Mouse (Mus musculus) stomach, embryonic 15.5 days (tissue): ENCODE measurements around the gene Camk1g. TPM values are rescaled to one million over a fixed set of nuclear protein-coding genes. Genes with fewer than 3 reads are reported as not detected.
A peak's percentile ranks its signal among the peaks of the same experiment; 100 is the strongest.

Source experiments
- ATAC-seq: fragments of 200-750 bp; cut with Nextera tagmentation; 2 replicates; pipeline ENCODE4 v1.8.0; 2017; ENCODE audit warnings: low read depth, moderate number of reproducible peaks, moderate TSS enrichment; ENCODE audit not compliant: insufficient read depth, low FRiP score
- H3K27ac ChIP-seq: fragments of 300-500 bp; sonication (generic); 2 replicates; pipeline ENCODE4 v1.5.1; 2015; ENCODE audit warnings: mild to moderate bottlenecking, inconsistent platforms
- H3K27me3 ChIP-seq: fragments of 300-500 bp; sonication (generic); replicated peaks from 2 replicates; pipeline ENCODE4 v1.6.1; 2015; ENCODE audit warnings: inconsistent platforms
- H3K36me3 ChIP-seq: fragments of 300-500 bp; sonication (generic); 2 replicates; pipeline ENCODE4 v1.6.1; 2015; ENCODE audit warnings: inconsistent platforms
- H3K4me1 ChIP-seq: fragments of 300-500 bp; sonication (generic); 2 replicates; pipeline ENCODE4 v1.6.1; 2015; ENCODE audit warnings: inconsistent platforms
- H3K4me2 ChIP-seq: fragments of 300-500 bp; sonication (generic); 2 replicates; pipeline ENCODE4 v1.6.1; 2015; ENCODE audit warnings: mild to moderate bottlenecking, inconsistent platforms
- H3K4me3 ChIP-seq: fragments of 300-500 bp; sonication (generic); replicated peaks from 2 replicates; pipeline ENCODE4 v1.5.1; 2015; ENCODE audit warnings: inconsistent platforms
- H3K9ac ChIP-seq: fragments of 300-500 bp; sonication (generic); 2 replicates; pipeline ENCODE4 v1.6.1; 2015; ENCODE audit warnings: inconsistent platforms
- H3K9me3 ChIP-seq: fragments of 300-500 bp; sonication (generic); 2 replicates; pipeline ENCODE4 v1.6.1; 2016; ENCODE audit warnings: inconsistent platforms
- WGBS: fragments of 180-500 bp; shearing (Covaris S2); methylation state at CpG from one replicate; pipeline ENCODE4 v1.1.7; 2015; 5-methylcytosine and 5-hydroxymethylcytosine counted together
- polyA plus RNA-seq: library from polyadenylated mRNA; unstranded; fragments of >200 nt; fragmentation: Nextera tagmentation; extraction: Ambion mirVana; gene quantifications from 2 replicates; pipeline ENCODE4 v1.2.1, GENCODE M21; 2015

Camk1g gene
- polyA plus RNA-seq, 1 experiment from 2014 or later = 6.7 TPM

GRCm38 (mm10) chr1:193390004-193390403, 19.9 kb upstream of the Camk1g start:
- no peak for ATAC-seq
- H3K4me1 ChIP-seq = peaks cover 19% of the 10 kb centered on the region
- H3K36me3 ChIP-seq = no peaks in the 10 kb centered on the region
- H3K9ac ChIP-seq = no peak overlapping the region
- H3K4me3 ChIP-seq = no peak overlapping the region
- no peak overlapping the region for H3K27ac ChIP-seq
- H3K4me2 ChIP-seq = no peak overlapping the region
- H3K27me3 ChIP-seq = peaks cover 3% of the 10 kb centered on the region; the same call in 1 of the 2 replicates
- 51% methylated on average over 12 of the region's 12 CpGs for WGBS
- no peaks in the 10 kb centered on the region for H3K9me3 ChIP-seq

- 20% methylated on average over 3 of the region's 3 CpGs for WGBS
- ATAC-seq = no peak
- no peaks in the 10 kb centered on the region for H3K36me3 ChIP-seq
- H3K4me3 ChIP-seq = no peak overlapping the region
- no peak overlapping the region for H3K27ac ChIP-seq
- H3K4me1 ChIP-seq = peaks cover 19% of the 10 kb centered on the region
- peaks cover 3% of the 10 kb centered on the region; the same call in 1 of the 2 replicates for H3K27me3 ChIP-seq
- H3K4me2 ChIP-seq = no peak overlapping the region
- H3K9me3 ChIP-seq = no peaks in the 10 kb centered on the region
- H3K9ac ChIP-seq = no peak overlapping the region
These were observed 19.4 kb upstream of the Camk1g start for GRCm38 (mm10) chr1:193389505-193389904.

- H3K36me3 ChIP-seq = no peaks in the 10 kb centered on the region
- H3K4me1 ChIP-seq = peaks cover 26% of the 10 kb centered on the region
- H3K27me3 ChIP-seq = peaks cover 3% of the 10 kb centered on the region; the same call in 1 of the 2 replicates
- H3K9me3 ChIP-seq = no peaks in the 10 kb centered on the region
- H3K27ac ChIP-seq = no peak overlapping the region
- H3K4me2 ChIP-seq = no peak overlapping the region
- H3K4me3 ChIP-seq = no peak overlapping the region
- 45% methylated on average over 2 of the region's 2 CpGs for WGBS
- ATAC-seq = no peak
- no peak overlapping the region for H3K9ac ChIP-seq
These were observed 17.1 kb upstream of the Camk1g start for GRCm38 (mm10) chr1:193387241-193387640.

GRCm38 (mm10) chr1:193386136-193386535, 16.0 kb upstream of the Camk1g start:
- ATAC-seq = 0 out of 2 replicates have a peak, but pooled peaks have one; percentile 37
- H3K9me3 ChIP-seq = no peaks in the 10 kb centered on the region
- H3K9ac ChIP-seq = no peak overlapping the region
- no peak overlapping the region for H3K27ac ChIP-seq
- peaks cover 3% of the 10 kb centered on the region; the same call in 1 of the 2 replicates for H3K27me3 ChIP-seq
- H3K4me2 ChIP-seq = no peak overlapping the region
- peaks cover 33% of the 10 kb centered on the region for H3K4me1 ChIP-seq
- WGBS = 2% methylated on average over 5 of the region's 5 CpGs
- no peaks in the 10 kb centered on the region for H3K36me3 ChIP-seq
- H3K4me3 ChIP-seq = no peak overlapping the region

GRCm38 (mm10) chr1:193382841-193383462, 12.9 kb upstream of the Camk1g start:
- WGBS = 8% methylated on average over 8 of the region's 8 CpGs
- peak overlapping the region; percentile 31 for H3K4me3 ChIP-seq
- peak overlapping the region; percentile 59 for H3K4me2 ChIP-seq
- peaks cover 25% of the 10 kb centered on the region for H3K4me1 ChIP-seq
- H3K9me3 ChIP-seq = no peaks in the 10 kb centered on the region
- no peaks in the 10 kb centered on the region; the same call in 1 of the 2 replicates for H3K27me3 ChIP-seq
- H3K36me3 ChIP-seq = no peaks in the 10 kb centered on the region
- no peak overlapping the region for H3K9ac ChIP-seq
- ATAC-seq = peak; percentile 31; the same call in 1 of the 2 replicates
- no peak overlapping the region for H3K27ac ChIP-seq

- WGBS = 1% methylated on average over 8 of the region's 8 CpGs
These were observed 12.3 kb upstream of the Camk1g start for GRCm38 (mm10) chr1:193382435-193382834.

GRCm38 (mm10) chr1:193381597-193382404, 11.7 kb upstream of the Camk1g start:
- H3K9me3 ChIP-seq = no peaks in the 10 kb centered on the region
- ATAC-seq = no peak
- H3K4me2 ChIP-seq = peak overlapping the region; percentile 59
- no peak overlapping the region for H3K9ac ChIP-seq
- H3K36me3 ChIP-seq = no peaks in the 10 kb centered on the region
- peak overlapping the region; percentile 42; the same call in 1 of the 2 replicates for H3K27ac ChIP-seq
- H3K4me1 ChIP-seq = peaks cover 20% of the 10 kb centered on the region
- 19% methylated on average over 11 of the region's 11 CpGs for WGBS
- H3K27me3 ChIP-seq = no peaks in the 10 kb centered on the region
- peak overlapping the region; percentile 31 for H3K4me3 ChIP-seq

More at GRCm38 (mm10) chr1:193382435-193382834, 12.3 kb upstream of the Camk1g start:
- Histone ChIP-seq H3K9ac (no peak overlapping the region), H3K9me3 (no peaks in the 10 kb centered on the region), H3K4me3 (peak overlapping the region; percentile 31), H3K27me3 (no peaks in the 10 kb centered on the region; the same call in 1 of the 2 replicates), H3K36me3 (no peaks in the 10 kb centered on the region), H3K27ac (peak overlapping the region; percentile 42; the same call in 1 of the 2 replicates), H3K4me2 (peak overlapping the region; percentile 59), H3K4me1 (peaks cover 25% of the 10 kb centered on the region)
- peak; percentile 59 for ATAC-seq

GRCm38 (mm10) chr1:193380877-193381276, 10.8 kb upstream of the Camk1g start:
- Histone ChIP-seq H3K27me3 (no peaks in the 10 kb centered on the region), H3K9ac (no peak overlapping the region), H3K4me1 (peaks cover 14% of the 10 kb centered on the region), H3K36me3 (no peaks in the 10 kb centered on the region), H3K4me3 (no peak overlapping the region), H3K9me3 (no peaks in the 10 kb centered on the region), H3K4me2 (no peak overlapping the region), H3K27ac (no peak overlapping the region)
- 86% methylated on average over 5 of the region's 5 CpGs for WGBS
- ATAC-seq = no peak

GRCm38 (mm10) chr1:193379634-193380033, 9.5 kb upstream of the Camk1g start:
- H3K27me3 ChIP-seq = no peaks in the 10 kb centered on the region
- H3K36me3 ChIP-seq = no peaks in the 10 kb centered on the region
- no peaks in the 10 kb centered on the region for H3K9me3 ChIP-seq
- ATAC-seq = no peak
- WGBS = 73% methylated on average over 6 of the region's 6 CpGs
- no peak overlapping the region for H3K27ac ChIP-seq
- H3K9ac ChIP-seq = no peak overlapping the region
- H3K4me1 ChIP-seq = peaks cover 14% of the 10 kb centered on the region
- no peak overlapping the region for H3K4me3 ChIP-seq
- H3K4me2 ChIP-seq = no peak overlapping the region

- no peaks in the 10 kb centered on the region for H3K36me3 ChIP-seq
- no peaks in the 10 kb centered on the region for H3K27me3 ChIP-seq
- no peak overlapping the region for H3K27ac ChIP-seq
- no peak overlapping the region for H3K9ac ChIP-seq
- no peak overlapping the region for H3K4me3 ChIP-seq
- no peaks in the 10 kb centered on the region for H3K9me3 ChIP-seq
- 0 out of 2 replicates have a peak, but pooled peaks cover under 1% of the 10 kb centered on the region for H3K4me1 ChIP-seq
- ATAC-seq = no peak
- WGBS = 35% methylated on average over 4 of the region's 4 CpGs
- no peak overlapping the region for H3K4me2 ChIP-seq
These were observed 6.5 kb upstream of the Camk1g start for GRCm38 (mm10) chr1:193376478-193377134.

- H3K27ac ChIP-seq = no peak overlapping the region
- no peaks in the 10 kb centered on the region for H3K9me3 ChIP-seq
- peaks cover 10% of the 10 kb centered on the region; the same call in 1 of the 2 replicates for H3K4me1 ChIP-seq
- 79% methylated on average over 6 of the region's 6 CpGs for WGBS
- H3K4me3 ChIP-seq = no peak overlapping the region
- H3K27me3 ChIP-seq = no peaks in the 10 kb centered on the region
- no peak for ATAC-seq
- no peak overlapping the region for H3K9ac ChIP-seq
- no peaks in the 10 kb centered on the region for H3K36me3 ChIP-seq
- no peak overlapping the region for H3K4me2 ChIP-seq
These were observed 3.9 kb upstream of the Camk1g start for GRCm38 (mm10) chr1:193373906-193374413.
